Mouse (Mus musculus) embryonic facial prominence, embryonic 14.5 days (tissue): ENCODE measurements at regions not wholly inside any gene's neighbourhood (a gene's known extent, or its start where the extent isn't known, plus 50 kb on each side); places are given as distances from the start of the nearest gene placed in this dataset.

Experiments
- ATAC-seq: fragments of 200-750 bp; cut with Nextera tagmentation; 2 replicates; pipeline ENCODE4 v1.8.0; 2017; ENCODE audit warnings: low read depth, moderate number of reproducible peaks, moderate TSS enrichment
- DNase-seq: peaks from one replicate; pipeline ENCODE4 v3.0.0-alpha.2; 2015; ENCODE audit warnings: low spot score
- H3K27ac ChIP-seq: fragments of 300-500 bp; sonication (generic); replicated peaks from 2 replicates; pipeline ENCODE4 v1.5.1; 2014; ENCODE audit warnings: low read depth, mild to moderate bottlenecking, low read length, moderate library complexity
- H3K27me3 ChIP-seq: fragments of 300-500 bp; sonication (generic); replicated peaks from 2 replicates; pipeline ENCODE4 v1.6.1; 2014; ENCODE audit warnings: low read length; ENCODE audit not compliant: control insufficient read depth, insufficient read depth
- H3K36me3 ChIP-seq: fragments of 300-500 bp; sonication (generic); 2 replicates; pipeline ENCODE4 v1.6.1; 2014; ENCODE audit warnings: low read length, mixed read lengths; ENCODE audit not compliant: control insufficient read depth, insufficient read depth
- H3K4me1 ChIP-seq: fragments of 300-500 bp; sonication (generic); 2 replicates; pipeline ENCODE4 v1.6.1; 2014; ENCODE audit warnings: antibody characterized with exemption, low read length; ENCODE audit not compliant: control insufficient read depth, insufficient read depth
- H3K4me2 ChIP-seq: fragments of 300-500 bp; sonication (generic); 2 replicates; pipeline ENCODE4 v1.6.1; 2014; ENCODE audit warnings: low read depth, mild to moderate bottlenecking, low read length, moderate library complexity, mixed read lengths
- H3K4me3 ChIP-seq: fragments of 300-500 bp; sonication (generic); 2 replicates; pipeline ENCODE4 v1.5.1; 2014; ENCODE audit warnings: low read depth, mild to moderate bottlenecking, low read length
- H3K9ac ChIP-seq: fragments of 300-500 bp; sonication (generic); 2 replicates; pipeline ENCODE4 v1.6.1; 2014; ENCODE audit warnings: low read depth, mild to moderate bottlenecking, low read length, moderate library complexity, mixed read lengths
- H3K9me3 ChIP-seq: fragments of 300-500 bp; sonication (generic); 2 replicates; pipeline ENCODE4 v1.6.1; 2016; ENCODE audit warnings: low read length; ENCODE audit not compliant: control insufficient read depth
- WGBS: fragments of 180-500 bp; shearing (Covaris S2); extraction: QIAGEN DNeasy Blood & Tissue Kit; methylation state at CpG from one replicate; pipeline ENCODE4 v1.1.7; 2014; 5-methylcytosine and 5-hydroxymethylcytosine counted together

- no peak for ATAC-seq
- H3K9me3 ChIP-seq: no peaks in the 10 kb centered on the region
- H3K4me1 ChIP-seq: no peaks in the 10 kb centered on the region
- no peak for DNase-seq
- no peak overlapping the region for H3K9ac ChIP-seq
- no peak overlapping the region for H3K4me2 ChIP-seq
- H3K4me3 ChIP-seq: no peak overlapping the region
- H3K27ac ChIP-seq: no peak overlapping the region
- H3K36me3 ChIP-seq: no peaks in the 10 kb centered on the region
- no peaks in the 10 kb centered on the region for H3K27me3 ChIP-seq
- WGBS: 85% methylated on average over 4 of the region's 4 CpGs
Observed at GRCm38 (mm10) chr13:57249401-57249800, 353.6 kb upstream of the Trpc7 start.

- peak; percentile 39 for DNase-seq
- no peak for ATAC-seq
- no peaks in the 10 kb centered on the region for H3K27me3 ChIP-seq
- H3K9ac ChIP-seq: no peak overlapping the region
- H3K27ac ChIP-seq: no peak overlapping the region
- no peaks in the 10 kb centered on the region for H3K36me3 ChIP-seq
- no peaks in the 10 kb centered on the region for H3K4me1 ChIP-seq
- WGBS: 58% methylated on average over 18 of the region's 18 CpGs
- H3K4me2 ChIP-seq: no peak overlapping the region
- H3K4me3 ChIP-seq: no peak overlapping the region
- H3K9me3 ChIP-seq: no peaks in the 10 kb centered on the region
Observed at GRCm38 (mm10) chr13:57246238-57246963, 350.6 kb upstream of the Trpc7 start.

- Histone ChIP-seq H3K36me3 (no peaks in the 10 kb centered on the region), H3K9me3 (no peaks in the 10 kb centered on the region), H3K4me1 (peaks cover 10% of the 10 kb centered on the region), H3K4me3 (no peak overlapping the region), H3K27ac (no peak overlapping the region), H3K4me2 (no peak overlapping the region), H3K9ac (no peak overlapping the region), H3K27me3 (no peaks in the 10 kb centered on the region)
- DNase-seq (peak; percentile 34), ATAC-seq (no peak)
- WGBS: 15% methylated on average over 4 of the region's 4 CpGs
Observed at GRCm38 (mm10) chr13:57236917-57237316, 341.1 kb upstream of the Trpc7 start.

GRCm38 (mm10) chr13:57236211-57236610, 340.4 kb upstream of the Trpc7 start:
- H3K4me1 ChIP-seq: peaks cover 10% of the 10 kb centered on the region
- H3K4me2 ChIP-seq: no peak overlapping the region
- H3K27me3 ChIP-seq: no peaks in the 10 kb centered on the region
- H3K9ac ChIP-seq: no peak overlapping the region
- no peaks in the 10 kb centered on the region for H3K36me3 ChIP-seq
- ATAC-seq (no peak), DNase-seq (peak; percentile 45)
- H3K27ac ChIP-seq: no peak overlapping the region
- no peaks in the 10 kb centered on the region for H3K9me3 ChIP-seq
- no peak overlapping the region for H3K4me3 ChIP-seq
- WGBS: 66% methylated on average over 5 of the region's 5 CpGs

- no peak overlapping the region for H3K27ac ChIP-seq
- peaks cover 10% of the 10 kb centered on the region for H3K4me1 ChIP-seq
- no peak overlapping the region for H3K4me3 ChIP-seq
- DNase-seq: no peak
- ATAC-seq: no peak
- 91% methylated on average over 5 of the region's 5 CpGs for WGBS
- H3K9ac ChIP-seq: no peak overlapping the region
- no peaks in the 10 kb centered on the region for H3K9me3 ChIP-seq
- H3K4me2 ChIP-seq: no peak overlapping the region
- no peaks in the 10 kb centered on the region for H3K27me3 ChIP-seq
- H3K36me3 ChIP-seq: no peaks in the 10 kb centered on the region
Observed at GRCm38 (mm10) chr13:57232906-57233305, 337.1 kb upstream of the Trpc7 start.

- ATAC-seq (no peak), DNase-seq (peak; percentile 18)
- Histone ChIP-seq H3K4me1 (peaks cover 3% of the 10 kb centered on the region; the same call in 1 of the 2 replicates), H3K4me3 (no peak overlapping the region), H3K4me2 (no peak overlapping the region), H3K36me3 (no peaks in the 10 kb centered on the region), H3K27me3 (no peaks in the 10 kb centered on the region), H3K9ac (no peak overlapping the region), H3K27ac (no peak overlapping the region), H3K9me3 (no peaks in the 10 kb centered on the region)
- 27% methylated on average over 3 of the region's 3 CpGs for WGBS
Observed at GRCm38 (mm10) chr13:57231666-57232065, 335.9 kb upstream of the Trpc7 start.

GRCm38 (mm10) chr13:57230253-57230652, 334.5 kb upstream of the Trpc7 start:
- Histone ChIP-seq H3K4me3 (no peak overlapping the region), H3K9ac (no peak overlapping the region), H3K4me1 (no peaks in the 10 kb centered on the region), H3K9me3 (no peaks in the 10 kb centered on the region), H3K27me3 (no peaks in the 10 kb centered on the region), H3K27ac (no peak overlapping the region), H3K36me3 (no peaks in the 10 kb centered on the region), H3K4me2 (no peak overlapping the region)
- DNase-seq (no peak), ATAC-seq (no peak)
- 62% methylated on average over 4 of the region's 4 CpGs for WGBS

- no peak overlapping the region for H3K9ac ChIP-seq
- no peak for ATAC-seq
- no peaks in the 10 kb centered on the region for H3K27me3 ChIP-seq
- H3K4me3 ChIP-seq: no peak overlapping the region
- no peak overlapping the region for H3K27ac ChIP-seq
- H3K36me3 ChIP-seq: no peaks in the 10 kb centered on the region
- 0 out of 2 replicates have a peak, but pooled peaks cover 2% of the 10 kb centered on the region for H3K4me1 ChIP-seq
- H3K4me2 ChIP-seq: no peak overlapping the region
- H3K9me3 ChIP-seq: no peaks in the 10 kb centered on the region
- peak; percentile 22 for DNase-seq
- WGBS: 54% methylated on average over 8 of the region's 8 CpGs
Observed at GRCm38 (mm10) chr13:57221092-57221491, 325.3 kb upstream of the Trpc7 start.

- no peaks in the 10 kb centered on the region for H3K9me3 ChIP-seq
- 0 out of 2 replicates have a peak, but pooled peaks cover 2% of the 10 kb centered on the region for H3K4me1 ChIP-seq
- H3K9ac ChIP-seq: no peak overlapping the region
- no peak for ATAC-seq
- H3K27me3 ChIP-seq: no peaks in the 10 kb centered on the region
- H3K4me3 ChIP-seq: no peak overlapping the region
- DNase-seq: no peak
- H3K27ac ChIP-seq: no peak overlapping the region
- H3K36me3 ChIP-seq: no peaks in the 10 kb centered on the region
- WGBS: 25% methylated on average over 7 of the region's 7 CpGs
- no peak overlapping the region for H3K4me2 ChIP-seq
Observed at GRCm38 (mm10) chr13:57216161-57216560, 320.4 kb upstream of the Trpc7 start.
